Mouse (Mus musculus) lung, embryonic 14.5 days (tissue): ENCODE measurements around the gene Mrtfa. TPM values are rescaled to one million over a fixed set of nuclear protein-coding genes. Genes with fewer than 3 reads are reported as not detected.
A peak's percentile ranks its signal among the peaks of the same experiment; 100 is the strongest.

Source experiments
- ATAC-seq: fragments of 200-750 bp; cut with Nextera tagmentation; 2 replicates; pipeline ENCODE4 v1.8.0; 2017; ENCODE audit warnings: mild to moderate bottlenecking, moderate TSS enrichment, moderate library complexity; ENCODE audit not compliant: insufficient read depth
- DNase-seq: peaks from one replicate; pipeline ENCODE4 v3.0.0-alpha.2; 2015
- H3K27ac ChIP-seq: fragments of 300-500 bp; sonication (generic); 2 replicates; pipeline ENCODE4 v1.5.1; 2014; ENCODE audit warnings: low read depth, mild to moderate bottlenecking, moderate library complexity
- H3K27me3 ChIP-seq: fragments of 300-500 bp; sonication (generic); 2 replicates; pipeline ENCODE4 v1.6.1; 2014; ENCODE audit warnings: low read length, control low read depth; ENCODE audit not compliant: insufficient read depth
- H3K36me3 ChIP-seq: fragments of 300-500 bp; sonication (generic); 2 replicates; pipeline ENCODE4 v1.6.1; 2014; ENCODE audit warnings: control low read depth; ENCODE audit not compliant: insufficient read depth
- H3K4me1 ChIP-seq: fragments of 300-500 bp; sonication (generic); 2 replicates; pipeline ENCODE4 v1.6.1; 2014; ENCODE audit warnings: antibody characterized with exemption, control low read depth; ENCODE audit not compliant: insufficient read depth
- H3K4me2 ChIP-seq: fragments of 300-500 bp; sonication (generic); 2 replicates; pipeline ENCODE4 v1.6.1; 2014; ENCODE audit warnings: mild to moderate bottlenecking
- H3K4me3 ChIP-seq: fragments of 300-500 bp; sonication (generic); 2 replicates; pipeline ENCODE4 v1.5.1; 2014; ENCODE audit warnings: low read depth, low read length
- H3K9ac ChIP-seq: fragments of 300-500 bp; sonication (generic); 2 replicates; pipeline ENCODE4 v1.6.1; 2014
- H3K9me3 ChIP-seq: fragments of 300-500 bp; sonication (generic); 2 replicates; pipeline ENCODE4 v1.6.1; 2016; ENCODE audit warnings: low read depth, low read length, control low read depth
- CTCF ChIP-seq: IDR thresholded peaks from 2 replicates; pipeline ENCODE4 v1.5.1; 2016; ENCODE audit warnings: antibody characterized with exemption, low read depth
- WGBS: fragments of 180-500 bp; shearing (Covaris S2); extraction: QIAGEN DNeasy Blood & Tissue Kit; methylation state at CpG from one replicate; pipeline ENCODE4 v1.1.7; 2014; 5-methylcytosine and 5-hydroxymethylcytosine counted together
- polyA plus RNA-seq: library from polyadenylated mRNA; unstranded; fragments of >200 nt; fragmentation: Nextera tagmentation; extraction: Ambion mirVana; gene quantifications from 2 replicates; pipeline ENCODE4 v1.2.1, GENCODE M21; 2014

Gene Mrtfa
- polyA plus RNA-seq, 1 experiment from 2014 or later, result 28.9 TPM

DNA sequence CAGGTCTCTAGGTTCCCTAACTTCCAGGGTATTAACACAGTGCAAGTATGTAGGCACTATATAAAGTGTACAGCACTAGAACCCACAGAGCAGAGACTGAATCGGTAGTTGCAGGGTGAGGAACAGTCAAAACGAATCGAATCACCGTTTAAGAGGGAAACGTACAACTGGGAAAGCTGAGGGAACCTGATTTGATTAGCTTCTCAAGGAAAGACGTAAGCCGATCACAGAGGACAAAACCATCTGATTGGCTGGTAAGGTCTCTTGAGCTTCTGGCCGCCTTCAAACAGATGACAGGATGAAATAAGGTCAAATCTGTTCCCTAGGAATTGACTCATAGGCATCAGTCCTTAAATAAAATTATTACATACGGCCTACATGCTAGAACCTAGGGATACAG, 106.7 kb downstream of the Mrtfa start:
- Histone ChIP-seq H3K27ac (peak overlapping the region; percentile 12), H3K4me1 (0 out of 2 replicates have a peak, but pooled peaks cover 3% of the 10 kb centered on the region), H3K9ac (no peak overlapping the region), H3K27me3 (no peaks in the 10 kb centered on the region), H3K36me3 (no peaks in the 10 kb centered on the region), H3K4me2 (no peak overlapping the region), H3K9me3 (no peaks in the 10 kb centered on the region), H3K4me3 (no peak overlapping the region)
- DNase-seq (no peak), ATAC-seq (no peak)
- no peak for TF ChIP-seq CTCF
- WGBS, result 74% methylated on average over 9 of the region's 9 CpGs

DNA sequence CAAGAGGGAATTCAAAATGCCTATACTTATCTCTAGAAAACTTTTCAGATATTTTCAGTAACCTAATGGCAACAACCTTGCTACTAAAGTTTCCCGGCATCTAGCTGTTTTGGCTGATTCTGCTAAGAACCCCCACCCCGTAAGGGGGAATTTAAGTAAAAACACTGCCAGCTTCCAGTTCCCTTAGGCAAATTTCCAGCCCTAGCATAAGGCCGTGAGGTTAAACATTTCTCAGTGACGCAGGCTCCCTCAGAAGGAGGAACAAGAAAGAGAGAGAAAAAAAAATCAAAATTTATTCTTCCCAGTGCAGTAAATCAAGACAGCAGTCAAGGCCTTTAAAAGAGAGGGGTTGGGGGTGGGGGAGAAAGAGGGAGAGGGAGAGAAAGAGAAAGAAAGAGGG, 107.3 kb downstream of the Mrtfa start:
- Histone ChIP-seq H3K9me3 (no peaks in the 10 kb centered on the region), H3K4me1 (0 out of 2 replicates have a peak, but pooled peaks cover 3% of the 10 kb centered on the region), H3K27me3 (no peaks in the 10 kb centered on the region), H3K36me3 (no peaks in the 10 kb centered on the region), H3K27ac (peak overlapping the region; percentile 12; the same call in 1 of the 2 replicates), H3K4me3 (no peak overlapping the region), H3K9ac (no peak overlapping the region), H3K4me2 (no peak overlapping the region)
- DNase-seq (peak; percentile 82), ATAC-seq (0 out of 2 replicates have a peak, but pooled peaks have one; percentile 14)
- no peak for TF ChIP-seq CTCF
- 32% methylated on average over 4 of the region's 4 CpGs for WGBS

DNA sequence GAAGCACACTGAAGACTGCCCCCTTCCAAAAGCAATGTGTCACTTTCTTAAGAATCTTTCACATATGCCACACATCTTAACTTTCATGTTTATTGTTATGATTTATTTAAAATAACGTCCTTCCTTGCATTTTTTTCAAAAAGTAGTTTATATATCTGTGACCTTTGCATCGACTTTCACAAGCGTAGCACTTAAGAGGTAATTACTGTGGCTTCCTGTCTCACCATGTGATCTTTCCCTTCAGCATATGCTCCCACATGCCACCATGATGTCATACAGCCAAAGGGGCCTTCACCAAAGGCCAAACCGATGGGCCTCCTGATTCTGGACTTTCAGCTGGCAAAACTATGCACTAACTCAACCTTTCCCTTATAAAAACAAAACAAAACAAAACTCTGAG, 109.3 kb downstream of the Mrtfa start:
- no peaks in the 10 kb centered on the region for H3K36me3 ChIP-seq
- WGBS, result 34% methylated on average over 4 of the region's 4 CpGs

DNA sequence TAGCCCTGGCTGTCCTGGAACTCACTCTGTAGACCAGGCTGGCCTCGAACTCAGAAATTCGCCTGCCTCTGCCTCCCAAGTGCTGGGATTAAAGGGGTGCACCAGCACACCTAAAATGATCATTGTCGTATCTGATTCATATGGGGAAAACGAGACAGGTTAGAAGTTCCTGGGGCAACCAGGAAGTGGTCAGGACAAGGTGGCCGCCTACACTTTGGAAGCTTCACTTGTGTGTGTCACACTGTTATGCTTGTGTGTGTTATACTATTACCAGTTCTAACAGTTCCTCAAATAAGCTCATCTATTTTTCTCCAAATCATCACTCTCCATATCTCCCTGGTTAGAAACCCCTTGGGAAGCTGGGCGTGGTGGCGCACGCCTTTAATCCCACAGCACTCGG, 110.2 kb downstream of the Mrtfa start:
- WGBS, result 93% methylated on average over 9 of the region's 9 CpGs
- no peaks in the 10 kb centered on the region for H3K36me3 ChIP-seq
- no peak overlapping the region for H3K4me3 ChIP-seq
- no peaks in the 10 kb centered on the region for H3K9me3 ChIP-seq
- H3K27ac ChIP-seq, result no peak overlapping the region
- no peaks in the 10 kb centered on the region for H3K27me3 ChIP-seq
- ATAC-seq (no peak), DNase-seq (no peak)
- 0 out of 2 replicates have a peak, but pooled peaks cover 3% of the 10 kb centered on the region for H3K4me1 ChIP-seq
- no peak overlapping the region for H3K4me2 ChIP-seq
- no peak overlapping the region for H3K9ac ChIP-seq
- no peak for TF ChIP-seq CTCF

More for the DNA sequence above, 109.3 kb downstream of the Mrtfa start:
- DNase-seq (peak; percentile 37), ATAC-seq (no peak)
- no peak overlapping the region for H3K4me2 ChIP-seq
- no peak overlapping the region for H3K27ac ChIP-seq
- no peaks in the 10 kb centered on the region for H3K9me3 ChIP-seq
- H3K4me3 ChIP-seq, result no peak overlapping the region
- no peak overlapping the region for H3K9ac ChIP-seq
- TF ChIP-seq CTCF, result no peak
- 0 out of 2 replicates have a peak, but pooled peaks cover 3% of the 10 kb centered on the region for H3K4me1 ChIP-seq
- H3K27me3 ChIP-seq, result no peaks in the 10 kb centered on the region

DNA sequence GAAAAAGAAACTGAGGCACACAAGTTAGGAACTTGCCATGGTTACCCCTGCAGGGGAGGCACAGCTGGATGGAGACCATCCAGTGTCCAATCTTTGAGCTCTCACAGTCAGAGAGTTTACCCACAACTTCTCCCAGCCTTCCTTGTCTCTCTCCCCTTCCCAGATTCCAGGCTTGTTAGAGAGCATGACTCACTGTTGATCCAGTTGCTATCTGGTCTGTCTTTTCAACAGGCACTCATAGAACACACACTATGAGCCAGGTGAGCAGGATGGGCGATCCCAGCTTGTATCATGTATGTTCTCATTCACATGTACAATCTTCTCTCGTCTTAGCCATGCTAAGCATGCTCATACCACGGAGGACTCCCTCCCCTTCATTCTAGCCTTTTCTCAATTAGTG, 111.3 kb downstream of the Mrtfa start:
- Histone ChIP-seq H3K27me3 (no peaks in the 10 kb centered on the region), H3K36me3 (no peaks in the 10 kb centered on the region), H3K27ac (no peak overlapping the region), H3K4me1 (0 out of 2 replicates have a peak, but pooled peaks cover 3% of the 10 kb centered on the region), H3K9me3 (no peaks in the 10 kb centered on the region), H3K9ac (no peak overlapping the region), H3K4me2 (no peak overlapping the region), H3K4me3 (no peak overlapping the region)
- TF ChIP-seq CTCF, result no peak
- ATAC-seq, result no peak
- WGBS, result 90% methylated on average over 3 of the region's 3 CpGs
- DNase-seq, result no peak

DNA sequence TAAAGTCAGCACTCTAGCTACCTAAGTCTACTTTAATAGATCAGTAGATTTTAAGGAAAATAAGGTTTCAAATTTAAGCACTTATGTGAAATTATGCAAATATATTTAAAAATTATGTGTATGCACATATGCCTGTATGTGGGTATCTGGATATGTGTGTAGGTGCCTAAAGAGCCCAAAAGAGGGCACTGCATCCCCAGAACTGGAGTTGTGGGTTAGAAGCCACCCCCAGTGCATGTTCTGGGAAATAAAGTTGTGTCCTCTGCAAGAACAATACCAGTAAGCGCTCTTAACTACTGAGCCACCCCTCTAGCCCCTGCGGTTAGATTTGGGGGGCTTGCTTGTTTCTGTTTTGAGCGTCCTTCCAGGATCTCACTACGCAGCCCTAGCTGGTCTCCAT, 113.0 kb downstream of the Mrtfa start:
- TF ChIP-seq CTCF, result peak; percentile 52
- Histone ChIP-seq H3K4me2 (no peak overlapping the region), H3K27ac (no peak overlapping the region), H3K27me3 (no peaks in the 10 kb centered on the region), H3K4me1 (no peaks in the 10 kb centered on the region), H3K9ac (no peak overlapping the region), H3K9me3 (no peaks in the 10 kb centered on the region), H3K4me3 (no peak overlapping the region), H3K36me3 (no peaks in the 10 kb centered on the region)
- WGBS, result 96% methylated on average over 4 of the region's 4 CpGs
- no peak for ATAC-seq
- peak; percentile 57 for DNase-seq

DNA sequence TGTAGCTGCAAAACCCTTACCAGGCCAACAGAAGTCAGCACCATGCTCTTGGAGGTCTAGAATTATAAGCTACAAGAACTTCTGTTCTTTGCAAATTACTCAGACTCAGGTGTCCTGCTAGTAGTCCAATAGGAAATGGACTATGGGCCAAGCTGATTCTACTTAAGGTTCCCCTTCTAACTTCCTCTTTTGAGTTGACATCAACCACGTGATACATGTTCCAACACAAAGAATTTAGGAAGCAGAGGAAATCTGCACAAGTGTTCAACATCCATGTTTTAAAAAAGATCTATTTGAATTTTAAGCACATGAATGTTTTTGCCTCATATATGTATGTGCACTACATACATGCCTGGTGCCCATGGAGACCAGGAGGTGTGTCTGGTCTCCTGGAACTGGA, 116.0 kb downstream of the Mrtfa start:
- Histone ChIP-seq H3K4me1 (no peaks in the 10 kb centered on the region), H3K27ac (no peak overlapping the region), H3K4me3 (no peak overlapping the region), H3K4me2 (no peak overlapping the region), H3K9me3 (no peaks in the 10 kb centered on the region), H3K36me3 (no peaks in the 10 kb centered on the region), H3K27me3 (no peaks in the 10 kb centered on the region), H3K9ac (no peak overlapping the region)
- ATAC-seq, result no peak
- 74% methylated on average over 1 of the region's 1 CpGs for WGBS
- TF ChIP-seq CTCF, result no peak
- DNase-seq, result no peak

DNA sequence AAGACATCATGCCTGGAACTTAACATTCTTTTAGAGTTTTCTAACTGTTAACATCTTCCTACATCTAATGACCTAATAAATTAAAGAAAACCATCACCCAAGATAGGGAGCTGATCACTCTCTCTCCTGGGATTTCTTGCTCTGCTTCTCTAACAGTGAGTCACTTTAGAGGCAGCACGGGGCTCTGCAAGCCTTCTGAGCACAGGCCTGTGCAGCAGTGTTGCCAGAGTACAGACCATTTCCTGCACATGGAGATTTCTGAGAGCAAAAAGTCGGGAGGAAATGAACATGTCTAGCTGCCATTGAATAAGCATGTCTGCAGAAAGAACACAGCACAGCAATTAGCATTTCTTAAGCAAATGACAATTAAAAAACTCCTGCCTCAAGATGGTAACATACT, 116.8 kb downstream of the Mrtfa start:
- no peaks in the 10 kb centered on the region for H3K36me3 ChIP-seq
- no peak for ATAC-seq
- H3K27ac ChIP-seq, result no peak overlapping the region
- no peaks in the 10 kb centered on the region for H3K9me3 ChIP-seq
- no peak overlapping the region for H3K4me2 ChIP-seq
- H3K4me3 ChIP-seq, result no peak overlapping the region
- WGBS, result 38% methylated on average over 2 of the region's 2 CpGs
- no peak for TF ChIP-seq CTCF
- no peak for DNase-seq
- no peaks in the 10 kb centered on the region for H3K27me3 ChIP-seq
- no peaks in the 10 kb centered on the region for H3K4me1 ChIP-seq
- no peak overlapping the region for H3K9ac ChIP-seq
